Mouse (Mus musculus) liver, embryonic 15.5 days (tissue): ENCODE measurements around the gene Slc27a2. TPM values are rescaled to one million over a fixed set of nuclear protein-coding genes. Genes with fewer than 3 reads are reported as not detected.
A peak's percentile ranks its signal among the peaks of the same experiment; 100 is the strongest.
"Not testable (repeated sequence)": the region's sequence is repeated elsewhere in the genome, so short reads cannot be mapped to it uniquely, and the experiment has no call there.

Experiments used
- ATAC-seq: fragments of 200-750 bp; cut with Nextera tagmentation; 2 replicates; pipeline ENCODE4 v1.8.0; 2017; ENCODE audit warnings: moderate number of reproducible peaks, mild to moderate bottlenecking, moderate library complexity; ENCODE audit not compliant: insufficient read depth
- H3K27ac ChIP-seq: fragments of 300-500 bp; sonication (generic); replicated peaks from 2 replicates; pipeline ENCODE4 v1.5.1; 2015; ENCODE audit warnings: mild to moderate bottlenecking, inconsistent platforms
- H3K27me3 ChIP-seq: fragments of 300-500 bp; sonication (generic); 2 replicates; pipeline ENCODE4 v1.6.1; 2015; ENCODE audit warnings: mild to moderate bottlenecking, inconsistent platforms
- H3K36me3 ChIP-seq: fragments of 300-500 bp; sonication (generic); replicated peaks from 2 replicates; pipeline ENCODE4 v1.6.1; 2015; ENCODE audit warnings: moderate library complexity, mild to moderate bottlenecking, inconsistent platforms
- H3K4me1 ChIP-seq: fragments of 300-500 bp; sonication (generic); replicated peaks from 2 replicates; pipeline ENCODE4 v1.6.1; 2015; ENCODE audit warnings: inconsistent platforms
- H3K4me2 ChIP-seq: fragments of 300-500 bp; sonication (generic); 2 replicates; pipeline ENCODE4 v1.6.1; 2015; ENCODE audit warnings: moderate library complexity, mild to moderate bottlenecking, inconsistent platforms
- H3K4me3 ChIP-seq: fragments of 300-500 bp; sonication (generic); replicated peaks from 2 replicates; pipeline ENCODE4 v1.5.1; 2015; ENCODE audit warnings: mild to moderate bottlenecking, inconsistent platforms
- H3K9ac ChIP-seq: fragments of 300-500 bp; sonication (generic); 2 replicates; pipeline ENCODE4 v1.6.1; 2015; ENCODE audit warnings: moderate library complexity, mild to moderate bottlenecking, inconsistent platforms
- H3K9me3 ChIP-seq: fragments of 300-500 bp; sonication (generic); replicated peaks from 2 replicates; pipeline ENCODE4 v1.6.1; 2016; ENCODE audit warnings: inconsistent platforms
- WGBS: fragments of 180-500 bp; shearing (Covaris S2); methylation state at CpG from one replicate; pipeline ENCODE4 v1.1.7; 2015; ENCODE audit warnings: mixed read lengths; ENCODE audit not compliant: insufficient replicate concordance; 5-methylcytosine and 5-hydroxymethylcytosine counted together
- polyA plus RNA-seq: library from polyadenylated mRNA; unstranded; fragments of >200 nt; fragmentation: Nextera tagmentation; extraction: Ambion mirVana; gene quantifications from 2 replicates; pipeline ENCODE4 v1.2.1, GENCODE M21; 2015

The Slc27a2 gene
- polyA plus RNA-seq, 1 experiment from 2014 or later = 108 TPM

GRCm38 (mm10) chr2:126606061-126606687 is 54.0 kb downstream of the Slc27a2 start:
- H3K4me3 ChIP-seq = no peak overlapping the region
- 55% methylated on average over 15 of the region's 15 CpGs for WGBS
- peaks cover 5% of the 10 kb centered on the region; the same call in 1 of the 2 replicates for H3K27me3 ChIP-seq
- no peak overlapping the region for H3K4me2 ChIP-seq
- peaks cover 4% of the 10 kb centered on the region; the same call in 1 of the 2 replicates for H3K4me1 ChIP-seq
- ATAC-seq = no peak
- H3K27ac ChIP-seq = no peak overlapping the region
- no peak overlapping the region for H3K9ac ChIP-seq
- H3K9me3 ChIP-seq = no peaks in the 10 kb centered on the region
- no peaks in the 10 kb centered on the region for H3K36me3 ChIP-seq

GRCm38 (mm10) chr2:126606688-126607062 is 54.5 kb downstream of the Slc27a2 start:
- no peak for ATAC-seq
- peaks cover 5% of the 10 kb centered on the region; the same call in 1 of the 2 replicates for H3K27me3 ChIP-seq
- H3K4me3 ChIP-seq = no peak overlapping the region
- no peak overlapping the region for H3K4me2 ChIP-seq
- WGBS = 20% methylated on average over 4 of the region's 4 CpGs
- no peaks in the 10 kb centered on the region for H3K9me3 ChIP-seq
- no peak overlapping the region for H3K9ac ChIP-seq
- no peak overlapping the region for H3K27ac ChIP-seq
- H3K4me1 ChIP-seq = peaks cover 4% of the 10 kb centered on the region; the same call in 1 of the 2 replicates
- no peaks in the 10 kb centered on the region for H3K36me3 ChIP-seq

GRCm38 (mm10) chr2:126607553-126608203 is 55.5 kb downstream of the Slc27a2 start:
- Histone ChIP-seq H3K9ac (no peak overlapping the region), H3K4me2 (no peak overlapping the region), H3K27me3 (peaks cover 5% of the 10 kb centered on the region; the same call in 1 of the 2 replicates), H3K4me1 (peaks cover 2% of the 10 kb centered on the region; the same call in 1 of the 2 replicates), H3K27ac (no peak overlapping the region), H3K36me3 (no peaks in the 10 kb centered on the region), H3K9me3 (no peaks in the 10 kb centered on the region), H3K4me3 (no peak overlapping the region)
- no peak for ATAC-seq
- WGBS = 32% methylated on average over 10 of the region's 10 CpGs

GRCm38 (mm10) chr2:126609600-126609999 is 57.4 kb downstream of the Slc27a2 start:
- H3K9ac ChIP-seq, H3K27me3 ChIP-seq, ATAC-seq, H3K9me3 ChIP-seq, H3K4me3 ChIP-seq, H3K4me2 ChIP-seq, H3K27ac ChIP-seq, H3K4me1 ChIP-seq, H3K36me3 ChIP-seq: not testable (repeated sequence)
- WGBS = 26% methylated on average over 12 of the region's 12 CpGs

GRCm38 (mm10) chr2:126615355-126615754 is 63.1 kb downstream of the Slc27a2 start:
- Histone ChIP-seq H3K9me3 (no peaks in the 10 kb centered on the region), H3K4me1 (peaks cover 15% of the 10 kb centered on the region; the same call in 1 of the 2 replicates), H3K9ac (no peak overlapping the region), H3K36me3 (no peaks in the 10 kb centered on the region), H3K4me2 (no peak overlapping the region), H3K27ac (no peak overlapping the region), H3K27me3 (no peaks in the 10 kb centered on the region), H3K4me3 (no peak overlapping the region)
- no peak for ATAC-seq
- 59% methylated on average over 3 of the region's 3 CpGs for WGBS

- ATAC-seq = no peak
- no peak overlapping the region for H3K4me3 ChIP-seq
Measured at GRCm38 (mm10) chr2:126618470-126619179, 66.4 kb downstream of the Slc27a2 start.

GRCm38 (mm10) chr2:126619249-126619704 is 67.1 kb downstream of the Slc27a2 start, which contains the start of gene Hdc:
Hdc (minus strand) TSS chr2:126619299.
- Histone ChIP-seq H3K27ac (0 out of 2 replicates have a peak within 1 kb of the TSS, but pooled peaks have one; percentile 22), H3K4me1 (peaks cover 15% of the 10 kb centered on the region; the same call in 1 of the 2 replicates), H3K4me2 (peak within 1 kb of the TSS; percentile 16), H3K9me3 (no peaks in the 10 kb centered on the region), H3K4me3 (no peak within 1 kb of the TSS), H3K27me3 (no peaks in the 10 kb centered on the region), H3K36me3 (no peaks in the 10 kb centered on the region), H3K9ac (no peak within 1 kb of the TSS)
- no peak for ATAC-seq
- 24% methylated on average over 14 of the region's 14 CpGs for WGBS

More at GRCm38 (mm10) chr2:126618470-126619179, 66.4 kb downstream of the Slc27a2 start:
- Histone ChIP-seq H3K4me2 (peak overlapping the region; percentile 16), H3K36me3 (no peaks in the 10 kb centered on the region), H3K4me1 (peaks cover 15% of the 10 kb centered on the region; the same call in 1 of the 2 replicates), H3K9me3 (no peaks in the 10 kb centered on the region), H3K27me3 (no peaks in the 10 kb centered on the region), H3K9ac (no peak overlapping the region), H3K27ac (0 out of 2 replicates have a peak overlapping the region, but pooled peaks have one; percentile 22)
- WGBS = 19% methylated on average over 8 of the region's 8 CpGs

- 40% methylated on average over 2 of the region's 2 CpGs for WGBS
- Histone ChIP-seq H3K27me3 (no peaks in the 10 kb centered on the region), H3K4me1 (peaks cover 15% of the 10 kb centered on the region), H3K36me3 (no peaks in the 10 kb centered on the region), H3K27ac (no peak overlapping the region), H3K4me2 (no peak overlapping the region), H3K4me3 (no peak overlapping the region), H3K9me3 (no peaks in the 10 kb centered on the region), H3K9ac (no peak overlapping the region)
- ATAC-seq = no peak
Measured at GRCm38 (mm10) chr2:126622455-126622854, 70.2 kb downstream of the Slc27a2 start.

GRCm38 (mm10) chr2:126623138-126623537 is 70.9 kb downstream of the Slc27a2 start:
- Histone ChIP-seq H3K27ac (no peak overlapping the region), H3K9me3 (no peaks in the 10 kb centered on the region), H3K4me2 (no peak overlapping the region), H3K9ac (no peak overlapping the region), H3K4me1 (peaks cover 14% of the 10 kb centered on the region), H3K4me3 (no peak overlapping the region), H3K27me3 (no peaks in the 10 kb centered on the region), H3K36me3 (no peaks in the 10 kb centered on the region; the same call in 1 of the 2 replicates)
- ATAC-seq = no peak

GRCm38 (mm10) chr2:126628455-126628995 is 76.3 kb downstream of the Slc27a2 start:
- H3K4me3 ChIP-seq = no peak overlapping the region
- no peak for ATAC-seq
- H3K9me3 ChIP-seq = no peaks in the 10 kb centered on the region
- H3K4me2 ChIP-seq = no peak overlapping the region
- peaks cover 25% of the 10 kb centered on the region for H3K36me3 ChIP-seq
- H3K4me1 ChIP-seq = no peaks in the 10 kb centered on the region; the same call in 1 of the 2 replicates
- no peaks in the 10 kb centered on the region for H3K27me3 ChIP-seq
- no peak overlapping the region for H3K27ac ChIP-seq
- no peak overlapping the region for H3K9ac ChIP-seq
- WGBS = 79% methylated on average over 9 of the region's 9 CpGs

- WGBS = 70% methylated on average over 2 of the region's 2 CpGs
- Histone ChIP-seq H3K9me3 (no peaks in the 10 kb centered on the region), H3K4me2 (no peak overlapping the region)
Measured at GRCm38 (mm10) chr2:126633165-126633564, 81.0 kb downstream of the Slc27a2 start.

More at GRCm38 (mm10) chr2:126633165-126633564, 81.0 kb downstream of the Slc27a2 start:
- H3K36me3 ChIP-seq = peaks cover 35% of the 10 kb centered on the region
- H3K4me3 ChIP-seq = no peak overlapping the region
- H3K4me1 ChIP-seq = peaks cover 10% of the 10 kb centered on the region
- no peak for ATAC-seq
- no peak overlapping the region for H3K27ac ChIP-seq
- no peak overlapping the region for H3K9ac ChIP-seq
- no peaks in the 10 kb centered on the region for H3K27me3 ChIP-seq
